Mouse (Mus musculus) left cerebral cortex, postnatal 10 days (tissue): ENCODE results near the gene Ap2b1. TPM values are rescaled to one million over a fixed set of nuclear protein-coding genes. Genes with fewer than 3 reads are reported as not detected.
"Not testable (repeated sequence)": the region's sequence is repeated elsewhere in the genome, so short reads cannot be mapped to it uniquely, and the experiment has no call there.

Experiments
- DNase-seq, 2 experiments: peaks; one replicate each; pipeline ENCODE4 v3.0.0; 2021 to 2022; ENCODE audit warnings: low spot score in 2 of 2, mixed read lengths in 1 of 2; ENCODE audit errors: extremely low spot score in 1 of 2
- intact Hi-C: fragments of 180-260 bp; cut with DNase I; formaldehyde crosslinking; loops from one replicate; pipeline ENCODE4 v1.15.1; 2025
- total RNA-seq, 2 experiments: library from RNA; stranded (reverse); gene quantifications; 2 replicates each; pipeline ENCODE4 v1.2.3; 2021

The Ap2b1 gene
- total RNA-seq, 2 experiments from 2014 or later: 326 to 342 TPM

DNA sequence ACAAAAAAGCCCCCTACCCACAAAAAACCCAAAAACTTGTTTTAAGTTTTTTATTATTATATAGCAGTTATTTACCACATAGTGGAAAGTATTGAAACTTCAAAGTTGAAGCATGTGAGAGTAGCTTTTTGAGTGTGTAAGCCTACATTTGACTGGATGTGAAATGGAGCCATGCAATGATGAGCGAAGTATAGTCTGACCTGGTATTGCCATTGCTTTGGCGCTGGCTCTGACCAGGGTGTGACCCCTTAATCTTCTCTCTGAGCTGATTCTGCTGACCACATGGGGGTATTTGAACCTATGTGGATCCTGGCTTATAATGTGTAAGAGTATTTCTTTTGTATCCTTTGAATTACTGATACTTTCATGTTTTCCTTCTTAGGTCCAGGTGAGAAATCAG lies 4.7 kb upstream of the Ap2b1 start:
- no peak for DNase-seq
- intact Hi-C loops: no loop called here

DNA sequence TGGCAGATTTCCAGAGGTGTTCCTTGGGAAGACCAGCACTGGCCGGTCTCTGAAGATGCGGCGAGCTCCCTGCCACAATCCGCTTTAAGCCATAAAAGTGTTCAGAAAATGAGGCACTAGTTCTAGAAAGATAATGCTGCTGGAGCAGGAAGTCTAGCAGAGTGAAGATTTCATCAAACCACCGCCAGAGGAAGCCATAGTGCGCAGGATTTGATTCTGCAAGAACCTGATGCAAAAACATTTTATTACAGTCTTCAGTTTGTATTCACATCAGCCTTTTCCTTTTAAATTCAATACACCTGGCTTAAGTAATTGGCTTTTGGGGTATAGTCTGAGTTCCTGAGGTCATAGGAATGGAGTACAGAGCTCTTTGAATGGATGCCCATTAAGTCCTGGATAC lies 1.0 kb upstream of the Ap2b1 start:
- intact Hi-C loops: no loop called here
- DNase-seq: no peak

DNA sequence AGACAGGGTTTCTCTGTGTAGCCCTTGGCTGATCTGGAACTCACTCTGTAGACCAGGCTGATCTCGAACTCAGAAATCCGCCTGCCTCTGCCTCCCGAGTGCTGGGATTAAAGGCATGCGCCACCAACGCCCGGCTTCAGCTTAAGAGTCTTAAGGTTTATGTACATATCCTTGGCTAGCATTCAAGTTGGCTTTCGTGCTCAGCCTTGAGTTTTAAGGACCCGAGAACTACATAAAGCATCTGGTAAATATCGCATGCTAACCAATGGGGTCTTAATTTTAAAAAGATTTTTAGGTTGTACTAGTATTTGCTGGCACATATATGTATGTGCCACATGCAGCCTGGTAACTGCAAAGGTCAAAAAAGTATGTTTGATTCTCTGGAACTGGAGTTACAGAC lies 900 bp downstream of the Ap2b1 start:
- intact Hi-C loops: no loop called here
- no peak for DNase-seq

DNA sequence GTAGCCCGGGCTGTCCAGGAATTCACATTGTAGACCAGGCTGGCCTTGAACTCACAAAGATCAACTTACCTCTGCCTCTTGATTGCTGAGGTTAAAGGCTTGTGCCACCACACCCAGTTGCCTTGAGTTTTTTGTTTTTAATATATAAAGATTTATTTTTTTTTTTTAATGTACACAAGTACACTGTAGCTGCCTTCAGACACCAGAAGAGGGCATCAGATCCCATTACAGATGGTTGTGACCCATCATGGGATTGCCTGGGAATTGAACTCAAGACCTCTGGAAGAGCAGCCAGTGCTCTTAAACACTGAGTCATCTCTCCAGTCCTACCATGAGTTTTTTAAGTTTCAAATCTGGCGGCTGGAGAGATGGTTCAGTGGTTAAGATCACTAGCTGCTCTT lies 2.6 kb downstream of the Ap2b1 start:
- intact Hi-C loops: no loop called here
- no peak for DNase-seq

DNA sequence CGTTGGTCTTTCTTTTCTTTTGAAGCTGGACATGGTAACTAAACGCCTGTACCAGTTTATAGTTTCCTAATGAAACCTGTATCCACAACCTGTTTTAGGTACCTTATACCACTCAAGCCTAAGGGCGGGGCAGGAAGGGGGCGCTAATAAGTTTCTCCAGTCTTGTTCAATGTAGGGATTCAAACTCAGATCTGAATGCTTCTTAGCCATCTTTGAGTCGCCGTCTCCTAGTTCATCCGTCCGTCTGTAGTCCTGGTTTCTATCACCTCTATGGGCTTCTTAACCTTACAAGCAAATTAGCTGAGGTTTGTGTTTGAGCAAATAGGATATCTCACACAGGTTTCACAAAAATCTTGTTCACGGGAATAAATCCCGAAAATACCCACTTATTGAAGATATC lies 3.3 kb downstream of the Ap2b1 start:
- no peak for DNase-seq
- intact Hi-C loops: no loop called here

DNA sequence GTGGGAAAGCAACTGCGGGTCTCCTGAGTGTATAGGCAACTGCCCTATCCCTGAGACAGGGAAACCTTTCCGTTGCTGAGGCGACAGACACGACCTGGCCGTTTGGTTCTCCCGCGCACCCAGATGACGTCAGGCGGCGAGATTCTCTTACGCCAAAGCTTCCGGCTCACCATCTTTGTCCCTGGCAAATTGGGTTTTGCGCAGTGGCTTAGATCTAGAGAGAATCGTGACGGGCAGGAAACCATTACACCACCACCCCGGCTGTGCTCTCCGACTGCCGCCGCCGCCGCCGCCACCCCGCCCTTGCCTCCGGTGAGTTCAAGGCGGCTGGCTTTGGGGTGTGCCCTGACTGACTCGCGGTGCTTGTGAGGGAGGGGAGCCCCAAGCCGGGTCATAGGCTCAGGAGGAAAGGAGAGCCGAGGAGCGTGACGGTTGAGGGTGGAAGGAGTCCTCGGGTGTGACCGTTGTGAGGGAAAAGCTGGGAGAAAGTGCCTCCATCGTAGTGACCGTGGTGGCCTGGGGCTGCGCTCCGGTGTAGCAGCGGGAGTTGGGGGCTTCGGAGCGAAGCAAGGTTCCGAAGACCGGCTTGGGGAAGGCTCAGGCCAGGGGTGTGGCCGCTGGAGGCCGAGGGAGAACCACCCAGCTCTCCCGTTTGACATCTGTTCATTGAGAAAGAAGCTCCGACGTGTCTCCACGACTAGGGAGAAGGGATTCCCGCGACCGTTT lies 3.9 kb downstream of the Ap2b1 start, which contains the start of gene Pex12:
TSS of gene Pex12 (minus strand) at position 61 of the 726 bp plus-strand sequence.
- peak; percentile 96 for DNase-seq
- intact Hi-C loops: no loop called here

DNA sequence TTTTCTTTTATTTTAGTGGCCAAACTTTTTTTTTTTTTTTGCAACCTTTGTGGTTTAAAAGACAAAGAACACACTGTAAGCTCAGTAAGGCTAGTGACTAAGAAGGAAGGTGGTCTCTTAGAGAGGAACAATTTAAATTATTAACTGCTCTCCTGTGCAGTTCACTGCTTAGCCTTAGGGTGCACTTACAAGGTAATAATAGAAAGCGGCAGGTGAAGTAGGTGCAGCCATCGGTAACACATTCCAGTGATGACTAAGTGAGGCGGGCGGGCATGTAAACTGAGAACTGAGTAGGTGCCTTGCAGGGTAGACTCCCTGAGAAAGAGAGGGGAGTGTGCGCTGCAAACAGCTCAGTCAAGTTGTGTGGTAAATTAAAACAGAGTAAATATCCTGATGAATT lies 4.9 kb downstream of the Ap2b1 start:
- DNase-seq: no peak
- intact Hi-C loops: no loop called here

DNA sequence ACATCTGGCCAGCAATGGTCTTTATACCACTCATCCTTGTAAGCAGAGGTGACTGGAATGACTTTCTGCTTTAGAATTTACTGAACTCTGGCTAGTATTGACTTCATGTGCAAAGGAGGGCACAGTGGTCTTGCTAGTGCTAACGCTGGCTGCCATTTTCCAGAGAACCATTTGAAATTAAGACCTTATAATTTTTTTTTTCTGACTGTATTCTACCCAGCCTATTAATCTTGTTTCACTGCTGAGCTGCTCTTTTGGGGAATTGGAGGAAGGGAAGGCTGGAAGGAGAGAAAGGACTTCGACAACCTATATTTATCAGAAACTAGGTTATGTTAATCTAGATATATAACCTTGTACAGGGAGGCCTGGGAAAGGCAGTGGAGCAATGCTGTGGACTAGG lies 5.7 kb downstream of the Ap2b1 start:
- no peak for DNase-seq
- intact Hi-C loops: no loop called here

DNA sequence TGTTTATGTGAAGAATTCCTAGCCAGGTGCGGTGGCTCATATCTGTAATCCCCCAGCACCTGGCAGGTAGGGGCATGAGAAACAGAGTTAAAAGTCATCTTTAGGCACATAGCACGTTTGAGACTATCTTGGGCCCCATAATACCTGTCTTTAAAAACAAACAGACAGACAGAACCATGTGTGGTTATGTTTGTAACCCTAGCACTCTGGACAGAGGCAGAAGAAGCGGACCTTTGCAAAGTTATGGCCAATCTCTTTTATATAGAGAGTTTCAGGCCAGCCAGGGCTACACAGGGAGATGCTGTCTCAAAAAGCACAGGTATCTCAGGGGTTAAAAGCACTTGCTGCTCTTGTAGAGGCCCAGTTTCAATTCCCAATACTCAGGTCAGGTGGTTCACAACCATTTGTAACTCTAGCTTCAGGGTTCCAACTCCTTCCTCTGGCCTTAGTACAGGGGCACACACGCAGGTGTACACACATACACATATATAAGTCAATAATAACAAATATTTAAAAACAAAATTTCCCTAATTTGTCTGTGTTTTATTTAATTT lies 8.0 kb downstream of the Ap2b1 start:
- intact Hi-C loops: no loop called here
- DNase-seq: no peak

DNA sequence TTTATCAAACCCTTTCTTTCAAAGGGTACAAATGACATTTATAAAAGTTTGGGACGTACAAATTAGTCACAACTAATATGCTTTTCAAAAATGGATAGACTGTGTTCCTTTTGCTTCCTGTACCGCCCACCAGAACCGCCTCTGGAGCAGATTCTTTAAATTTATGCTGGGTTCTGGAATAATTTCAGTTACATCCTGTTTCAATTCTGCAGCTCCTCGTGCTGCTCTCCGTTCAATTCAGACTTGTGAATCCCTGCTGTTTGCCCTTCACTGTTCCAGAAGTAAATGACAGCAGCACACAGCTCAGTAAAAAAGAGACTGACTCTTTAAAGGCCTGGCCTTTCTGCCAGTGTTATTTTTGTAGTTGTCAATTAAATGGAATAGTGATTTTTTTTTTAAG lies 13.6 kb downstream of the Ap2b1 start:
- intact Hi-C loops: no loop called here
- DNase-seq: no peak

DNA sequence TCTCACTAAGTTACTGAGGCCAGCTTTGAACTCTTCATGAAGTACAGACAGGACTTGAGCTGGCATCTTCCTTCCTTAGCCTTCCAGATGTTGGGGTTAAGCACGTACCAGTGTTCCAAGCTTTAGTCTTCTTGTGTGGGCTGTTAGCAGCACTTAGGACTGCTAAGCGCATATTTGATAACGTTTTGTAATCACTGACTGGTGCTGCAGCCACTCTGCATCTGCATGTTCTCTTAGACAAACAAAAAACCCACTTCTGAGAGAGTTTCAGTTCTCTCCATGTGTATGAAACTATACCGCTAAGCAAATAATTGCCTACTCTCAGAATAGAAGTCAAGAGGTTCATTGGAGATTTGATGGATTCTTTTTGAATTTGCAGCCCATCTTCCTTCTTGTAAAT lies 20.2 kb downstream of the Ap2b1 start:
- intact Hi-C loops: no loop called here

DNA sequence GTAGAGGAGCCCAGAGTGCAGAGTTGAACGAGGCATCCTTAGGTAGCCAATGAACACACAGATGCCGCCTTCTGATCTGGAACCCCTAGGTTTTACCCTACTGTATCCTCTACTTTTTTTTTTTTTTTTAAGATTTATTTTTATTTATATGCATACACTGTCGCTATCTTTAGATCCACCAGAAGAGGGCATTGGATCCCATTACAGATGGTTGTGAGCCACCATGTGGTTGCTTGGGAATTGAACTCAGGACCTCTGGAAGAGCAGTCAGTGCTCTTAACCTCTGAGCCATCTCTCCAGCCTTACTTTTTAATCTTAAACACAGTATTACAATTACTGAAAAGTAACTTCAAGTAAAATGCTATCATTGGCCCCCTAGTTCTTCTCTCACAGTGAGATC lies 27.9 kb downstream of the Ap2b1 start:
- intact Hi-C loops: loop anchor here (5.0 kb wide), 1 partner anchor 96 kb away; no protein-coding TSS in a partner anchor
- DNase-seq: not testable (repeated sequence)

More for the DNA sequence above, 20.2 kb downstream of the Ap2b1 start:
- no peak for DNase-seq

DNA sequence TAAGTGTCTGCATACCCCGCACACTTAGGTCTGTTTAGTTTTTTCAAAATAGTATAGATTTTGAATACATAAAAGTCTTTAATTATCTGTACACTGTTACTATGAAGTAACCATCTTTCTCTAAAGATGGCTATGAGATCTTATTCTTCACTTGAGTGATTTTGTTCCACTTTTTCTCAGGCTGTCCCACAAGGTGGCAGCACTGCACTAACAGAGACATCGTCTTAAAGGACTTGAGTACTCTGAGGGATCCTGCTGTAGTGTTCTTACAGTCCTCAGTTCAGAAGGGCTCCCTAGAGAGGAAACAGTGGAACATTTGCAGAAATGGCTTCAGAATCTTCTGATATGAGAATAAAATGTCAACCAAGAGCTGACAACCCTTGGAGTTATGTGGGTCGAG lies 28.6 kb downstream of the Ap2b1 start:
- intact Hi-C loops: loop anchor here (5.0 kb wide), 1 partner anchor 95 kb away; no protein-coding TSS in a partner anchor
- DNase-seq: peak; percentile 40 to 64

DNA sequence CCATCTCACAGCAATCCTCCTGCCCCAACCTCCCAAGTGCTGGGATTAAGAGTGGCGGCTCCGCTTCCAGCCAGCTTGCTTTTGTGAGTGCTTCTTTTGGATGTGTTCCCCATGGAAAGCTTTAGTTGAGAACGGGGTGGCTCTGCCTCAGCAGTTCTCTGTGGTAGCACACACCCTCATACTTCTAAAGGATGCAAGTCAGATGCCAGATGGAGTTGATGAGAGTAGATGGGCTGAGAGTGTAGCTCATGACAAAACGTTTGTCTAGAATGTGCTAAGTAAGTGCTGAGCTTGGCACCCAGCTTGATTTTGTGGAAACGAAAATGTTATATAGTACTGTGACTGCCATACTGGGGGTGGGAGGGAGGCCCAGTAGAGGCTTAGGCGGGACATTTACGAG lies 37.0 kb downstream of the Ap2b1 start:
- DNase-seq: no peak
- intact Hi-C loops: no loop called here

DNA sequence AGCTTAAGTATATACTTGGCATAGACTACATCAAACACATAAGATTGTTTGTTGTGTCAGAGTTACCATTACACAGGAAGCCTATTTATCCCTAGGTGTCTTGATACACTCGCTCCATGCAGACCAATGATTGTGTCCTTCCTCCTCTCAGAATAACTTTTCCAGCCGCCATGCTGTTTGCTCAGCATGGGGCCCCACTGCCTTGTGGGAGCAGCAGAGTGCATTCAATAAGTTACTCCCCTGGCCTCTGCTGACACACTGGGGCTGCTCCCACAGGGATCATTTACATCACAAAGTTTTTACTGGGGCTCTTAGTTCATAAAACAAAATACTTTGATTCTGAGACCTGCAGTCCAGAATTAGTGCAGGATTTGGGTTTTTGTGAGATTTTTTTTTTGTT lies 40.9 kb downstream of the Ap2b1 start:
- intact Hi-C loops: no loop called here
- no peak for DNase-seq

DNA sequence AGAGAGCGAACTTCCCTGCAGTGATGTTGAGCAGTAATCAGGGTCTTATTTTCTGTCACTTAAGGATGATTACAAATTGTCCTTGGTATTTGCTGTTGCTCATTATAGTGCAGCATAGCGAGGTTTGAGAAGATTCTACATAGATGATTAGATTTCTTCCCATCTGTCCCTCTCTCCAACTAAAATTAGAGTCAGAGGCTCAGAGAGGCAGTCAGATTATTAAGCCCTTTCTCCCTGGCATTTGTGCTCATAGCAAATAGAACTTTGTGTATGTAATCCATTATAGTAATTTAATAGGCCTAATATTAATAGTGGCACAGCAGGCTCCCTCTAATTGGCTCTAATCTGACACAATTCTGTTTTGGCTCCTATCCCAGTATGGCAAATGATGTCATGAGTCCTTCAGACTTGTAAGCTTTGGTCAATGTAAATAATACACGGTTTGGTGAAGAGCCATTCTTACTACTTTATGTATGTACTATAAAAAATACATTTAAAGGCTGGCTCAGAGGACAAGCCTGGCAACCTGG lies 43.0 kb downstream of the Ap2b1 start:
- intact Hi-C loops: no loop called here

DNA sequence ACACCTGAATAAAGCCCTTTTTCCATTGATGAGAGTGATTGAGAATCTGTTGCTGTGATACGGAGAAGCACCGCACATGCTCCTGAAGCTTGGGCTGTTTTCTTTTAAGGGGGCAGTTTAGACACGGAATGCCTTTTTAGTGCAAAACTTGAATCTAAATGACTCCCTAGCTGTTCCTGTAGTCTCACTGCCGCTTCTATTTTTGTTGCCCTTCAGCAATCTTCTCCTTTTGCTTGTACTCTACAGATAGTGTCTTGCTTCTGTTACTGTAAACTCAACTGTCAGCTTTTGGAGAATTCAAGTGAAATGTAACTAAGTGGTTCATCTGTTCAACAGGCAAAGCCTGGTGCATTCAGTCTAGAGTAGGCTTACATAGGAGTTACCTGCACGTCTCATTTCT lies 56.6 kb downstream of the Ap2b1 start:
- intact Hi-C loops: no loop called here
- no peak for DNase-seq

More for the DNA sequence above, 43.0 kb downstream of the Ap2b1 start:
- no peak for DNase-seq

DNA sequence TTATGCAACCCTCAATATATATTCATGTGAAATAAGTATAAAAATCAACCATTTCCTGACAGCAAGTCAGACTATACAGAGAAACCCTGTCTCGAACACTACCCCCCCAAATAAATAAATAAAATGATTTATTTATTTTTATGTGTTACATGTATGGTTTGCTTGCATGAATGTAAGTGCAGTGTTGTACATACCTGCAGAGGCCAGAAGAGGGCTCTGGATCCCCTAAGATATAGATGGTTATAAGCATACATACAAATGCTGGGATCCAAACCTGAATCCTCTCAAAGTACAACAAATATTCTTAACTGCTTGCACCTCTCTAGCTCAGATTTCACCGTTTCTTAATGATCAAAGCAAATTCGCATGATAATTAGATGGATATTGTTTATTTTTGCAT lies 58.6 kb downstream of the Ap2b1 start:
- intact Hi-C loops: loop anchor here (2.0 kb wide), 1 partner anchor 67 kb away; no protein-coding TSS in a partner anchor
- peak; percentile 27 to 42 for DNase-seq

DNA sequence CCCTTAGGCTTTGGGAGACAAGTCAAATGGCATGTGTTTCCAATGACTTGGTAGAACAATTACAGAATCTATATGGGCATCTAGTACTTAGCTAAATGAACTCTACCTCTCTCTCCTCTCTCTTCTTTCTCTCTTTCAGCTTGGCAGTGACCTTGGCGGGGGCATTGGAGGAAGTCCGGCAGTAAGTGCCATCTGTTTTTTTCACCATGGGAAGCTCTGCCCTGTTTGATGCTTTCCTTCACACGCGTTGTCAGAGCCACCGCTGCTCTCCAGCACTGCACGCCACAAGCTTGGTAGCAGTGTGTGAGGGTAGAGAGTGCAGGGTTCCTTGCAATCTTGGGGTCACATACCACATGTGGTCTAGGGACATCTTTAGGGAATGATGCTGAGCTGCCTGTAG lies 65.8 kb downstream of the Ap2b1 start:
- intact Hi-C loops: loop anchor here (5.0 kb wide), 1 partner anchor 43 kb away; the partner anchor contains the start of gene Rasl10b
- no peak for DNase-seq

DNA sequence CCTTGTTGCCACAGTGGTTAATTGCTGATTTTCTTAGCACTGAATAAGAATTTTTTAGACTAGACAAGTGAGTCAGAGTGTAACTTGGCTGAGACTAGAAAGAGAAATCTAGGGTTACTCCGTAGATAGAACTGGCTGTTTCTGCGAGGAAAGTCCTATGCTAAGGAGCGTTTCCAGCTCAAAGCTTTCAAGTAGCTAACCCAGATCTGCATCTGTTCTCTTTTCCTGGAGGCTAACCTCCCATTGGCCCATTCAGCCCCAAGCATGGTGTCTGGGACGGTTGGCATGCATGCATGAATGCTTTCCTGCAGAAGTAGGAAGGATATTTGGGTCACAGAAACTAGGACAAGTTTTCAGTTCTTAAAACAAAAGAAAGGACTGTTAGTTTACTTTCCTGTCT lies 72.4 kb downstream of the Ap2b1 start:
- DNase-seq: peak; percentile 28 to 43
- intact Hi-C loops: no loop called here
